Mouse (Mus musculus): ENCODE measurements at regions not wholly inside any gene's neighbourhood (a gene's known extent, or its start where the extent isn't known, plus 50 kb on each side); places are given as distances from the start of the nearest gene placed in this dataset.

- no peak for DNase-seq (ENCODE audit: low spot score in 2 of 2)
Measured at GRCm38 (mm10) chr5:64022633-64023323, 54.1 kb upstream of the Rell1 start.

GRCm38 (mm10) chr5:64023324-64023650 is 54.6 kb upstream of the Rell1 start:
- no peak for DNase-seq (ENCODE audit: low spot score in 2 of 2)

GRCm38 (mm10) chr5:64024420-64024819 is 55.7 kb upstream of the Rell1 start:
- DNase-seq (ENCODE audit: low spot score in 2 of 2): peak in 1 of 2 experiments; percentile 14

- DNase-seq (ENCODE audit: low spot score in 2 of 2): no peak
Measured at GRCm38 (mm10) chr5:64027733-64028132, 59.0 kb upstream of the Rell1 start.

- DNase-seq (ENCODE audit: low spot score in 2 of 2): peak; percentile 19 to 46
Measured at GRCm38 (mm10) chr5:64029622-64030145, 61.0 kb upstream of the Rell1 start.

- DNase-seq (ENCODE audit: low spot score in 2 of 2): peak in 1 of 2 experiments; percentile 16
Measured at GRCm38 (mm10) chr5:64030281-64030960, 61.7 kb upstream of the Rell1 start.

GRCm38 (mm10) chr5:64038394-64038793 is 54.4 kb upstream of the Pgm2 start:
- no peak for DNase-seq (ENCODE audit: low spot score in 2 of 2)

- no peak for DNase-seq (ENCODE audit: low spot score in 2 of 2)
Measured at GRCm38 (mm10) chr5:64040676-64041075, 52.1 kb upstream of the Pgm2 start.

Measured in heart, adult 9 months (tissue).